Mouse (Mus musculus) intestine, embryonic 15.5 days (tissue): Measurements from ENCODE around the gene D3Ertd254e. TPM values are rescaled to one million over a fixed set of nuclear protein-coding genes. Genes with fewer than 3 reads are reported as not detected.

Source experiments
- polyA plus RNA-seq: library from polyadenylated mRNA; unstranded; fragments of >200 nt; fragmentation: Nextera tagmentation; extraction: Ambion mirVana; gene quantifications from 2 replicates; pipeline ENCODE4 v1.2.1, GENCODE M21; 2015

D3Ertd254e gene
- polyA plus RNA-seq, 1 experiment from 2014 or later = 5.2 TPM

Other genes starting within 250 kb of the D3Ertd254e start
- gene Dcun1d1, start 213.6 kb upstream of the D3Ertd254e start, polyA plus RNA-seq = 83.6 and 105 TPM in 2 replicates
- 32.1 and 35.7 TPM in 2 replicates for gene Mccc1, start 150.3 kb upstream of the D3Ertd254e start, polyA plus RNA-seq
- gene Ccdc144b, start 97.5 kb upstream of the D3Ertd254e start, polyA plus RNA-seq = not detected in 2 replicates
- gene Acad9, start 85.0 kb upstream of the D3Ertd254e start, polyA plus RNA-seq = 78.9 and 84.9 TPM in 2 replicates
- gene Qrfpr, start 71.3 kb downstream of the D3Ertd254e start, polyA plus RNA-seq = 0.13 TPM in 1 of 2 replicates, not detected in the other